Mouse (Mus musculus): ENCODE data around the gene Usp40. TPM values are rescaled to one million over a fixed set of nuclear protein-coding genes. Genes with fewer than 3 reads are reported as not detected.

Gene Usp40
- polyA plus RNA-seq, 1 experiment from 2014 or later, result 32.7 TPM

DNA sequence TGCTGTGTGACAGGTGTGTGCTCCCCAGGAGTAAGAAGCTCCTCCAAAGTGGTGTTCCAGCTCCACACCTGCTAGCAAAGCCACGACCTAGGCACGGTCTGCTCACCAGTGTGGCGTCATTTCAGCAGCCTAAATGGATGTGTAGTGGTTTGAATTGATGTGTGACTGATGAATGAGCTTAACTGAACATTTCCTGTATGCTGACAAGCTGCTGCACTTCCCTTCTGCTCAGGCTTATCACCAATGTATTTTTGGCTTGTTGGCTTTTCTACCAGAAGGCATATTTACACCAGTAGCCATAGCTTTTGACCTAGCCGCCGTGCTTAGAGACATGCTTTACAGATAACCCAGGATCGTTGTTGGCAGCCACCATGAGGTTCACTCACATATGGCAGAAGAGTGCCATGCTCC, 60.7 kb downstream of the Usp40 start:
- no peak for ATAC-seq (ENCODE audit: insufficient number of reproducible peaks, low FRiP score)

DNA sequence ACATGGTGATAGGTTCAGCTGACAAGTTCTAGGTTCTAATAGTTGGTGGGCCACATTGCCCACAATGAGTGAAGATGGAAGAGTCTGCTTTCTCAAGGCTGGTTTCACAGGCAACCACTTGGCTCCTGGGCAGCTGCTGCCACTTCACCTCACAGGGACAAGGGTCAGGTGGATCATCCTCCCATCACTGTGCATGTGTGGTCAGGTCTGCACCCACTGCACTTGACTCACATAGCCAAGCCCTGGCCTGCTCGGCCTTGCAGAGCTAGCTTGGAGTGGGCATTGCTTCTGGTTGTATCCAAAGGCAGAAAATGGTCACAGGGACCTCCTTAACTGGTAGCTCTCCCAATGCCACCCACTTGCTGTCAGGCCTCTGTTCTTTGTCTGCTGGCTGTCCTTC, 66.6 kb downstream of the Usp40 start:
- no peak for ATAC-seq (ENCODE audit: insufficient number of reproducible peaks, low FRiP score)
- Histone ChIP-seq H3K4me3 (no peak overlapping the region), H3K27ac (ENCODE audit: poor library complexity, severe bottlenecking) (no peak overlapping the region), H3K9me3 (replicated peaks) (no peaks in the 10 kb centered on the region), H3K36me3 (peaks cover 99% of the 10 kb centered on the region), H3K4me2 (no peak overlapping the region), H3K9ac (no peak overlapping the region), H3K27me3 (replicated peaks) (no peaks in the 10 kb centered on the region), H3K4me1 (replicated peaks) (no peaks in the 10 kb centered on the region)
- WGBS, result 89% methylated on average over 1 of the region's 1 CpGs

More for the DNA sequence above, 60.7 kb downstream of the Usp40 start:
- Histone ChIP-seq H3K9me3 (replicated peaks) (no peaks in the 10 kb centered on the region), H3K27ac (ENCODE audit: poor library complexity, severe bottlenecking) (no peak overlapping the region), H3K27me3 (replicated peaks) (no peaks in the 10 kb centered on the region), H3K9ac (no peak overlapping the region), H3K4me3 (no peak overlapping the region), H3K36me3 (peaks cover 90% of the 10 kb centered on the region), H3K4me2 (no peak overlapping the region), H3K4me1 (replicated peaks) (peaks cover 12% of the 10 kb centered on the region)
- WGBS, result 42% methylated on average over 6 of the region's 6 CpGs

DNA sequence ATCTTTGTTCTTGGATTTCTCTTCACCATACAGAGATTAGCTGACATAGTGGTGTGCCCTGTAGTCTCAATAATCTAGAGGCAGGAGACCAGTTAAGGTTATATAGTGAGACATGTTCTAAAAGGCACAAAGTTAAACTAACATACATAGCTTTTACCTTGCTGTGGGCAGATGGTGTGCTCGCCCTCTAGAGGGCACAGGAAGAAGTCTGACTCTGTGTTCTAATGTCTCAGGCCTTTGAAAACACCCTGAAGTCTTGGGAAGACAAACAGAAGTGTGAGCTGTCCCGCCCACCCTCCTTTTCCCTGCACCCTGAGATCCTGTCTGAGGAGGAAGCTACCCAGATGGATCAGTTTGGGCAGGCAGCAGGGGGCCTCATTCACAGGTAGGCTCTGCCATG, 71.8 kb downstream of the Usp40 start:
- no peak overlapping the region for H3K27ac ChIP-seq (ENCODE audit: poor library complexity, severe bottlenecking)
- no peak overlapping the region for H3K4me3 ChIP-seq
- H3K9ac ChIP-seq, result no peak overlapping the region
- no peaks in the 10 kb centered on the region for H3K27me3 ChIP-seq (replicated peaks)
- no peaks in the 10 kb centered on the region for H3K4me1 ChIP-seq (replicated peaks)
- WGBS, result 38% methylated on average over 2 of the region's 2 CpGs
- H3K4me2 ChIP-seq, result no peak overlapping the region
- ATAC-seq (ENCODE audit: insufficient number of reproducible peaks, low FRiP score), result no peak
- H3K36me3 ChIP-seq, result peaks cover 93% of the 10 kb centered on the region
- H3K9me3 ChIP-seq (replicated peaks), result no peaks in the 10 kb centered on the region

DNA sequence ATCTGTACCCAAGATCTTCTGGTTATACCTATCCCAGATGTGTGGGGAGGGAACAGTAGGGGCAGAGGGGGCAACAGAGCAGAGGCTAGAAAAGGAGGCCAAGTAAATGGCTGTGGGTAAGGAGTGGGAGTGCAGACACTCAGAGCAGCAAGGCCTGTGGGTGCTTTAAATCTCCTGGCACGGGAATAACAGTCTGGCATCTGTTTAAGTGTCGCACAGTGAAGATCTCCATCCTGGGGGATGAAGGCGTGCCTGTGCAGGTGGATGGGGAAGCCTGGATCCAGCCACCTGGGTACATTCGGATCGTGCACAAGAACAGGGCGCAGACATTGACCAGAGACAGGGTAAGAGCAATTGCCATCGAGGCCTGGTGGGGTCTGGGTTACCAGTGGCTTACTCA, 72.3 kb downstream of the Usp40 start:
- H3K36me3 ChIP-seq, result peaks cover 93% of the 10 kb centered on the region
- 87% methylated on average over 7 of the region's 7 CpGs for WGBS
- ATAC-seq (ENCODE audit: insufficient number of reproducible peaks, low FRiP score), result no peak

DNA sequence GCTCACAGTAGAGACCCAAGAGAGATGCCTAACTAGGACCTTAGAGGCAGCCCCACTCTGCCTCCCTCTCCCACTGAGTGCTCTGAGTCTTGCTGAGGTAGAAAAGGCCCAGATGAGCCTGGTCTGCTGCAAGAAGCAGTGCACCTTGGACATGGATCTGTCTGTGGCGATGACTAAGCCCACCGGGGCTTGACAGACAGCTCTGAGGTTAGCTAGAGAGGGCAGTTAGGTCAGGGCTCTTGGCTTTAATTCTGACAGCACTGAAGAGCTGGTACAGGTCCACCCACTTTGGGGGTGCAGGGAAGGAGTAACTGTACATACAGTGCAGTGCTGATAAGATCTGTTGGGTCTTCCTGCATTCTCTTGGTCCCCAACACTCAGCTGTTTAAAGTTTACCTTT, 72.8 kb downstream of the Usp40 start:
- H3K27me3 ChIP-seq (replicated peaks), result no peaks in the 10 kb centered on the region
- H3K9ac ChIP-seq, result no peak overlapping the region
- H3K9me3 ChIP-seq (replicated peaks), result no peaks in the 10 kb centered on the region
- H3K27ac ChIP-seq (ENCODE audit: poor library complexity, severe bottlenecking), result no peak overlapping the region
- no peak overlapping the region for H3K4me3 ChIP-seq
- ATAC-seq (ENCODE audit: insufficient number of reproducible peaks, low FRiP score), result no peak
- 95% methylated on average over 2 of the region's 2 CpGs for whole genome bisulfite sequencing
- H3K4me1 ChIP-seq (replicated peaks), result no peaks in the 10 kb centered on the region; the same call in 1 of the 2 replicates
- peaks cover 91% of the 10 kb centered on the region for H3K36me3 ChIP-seq
- H3K4me2 ChIP-seq, result no peak overlapping the region

More for the DNA sequence above, 72.3 kb downstream of the Usp40 start:
- Histone ChIP-seq H3K27ac (ENCODE audit: poor library complexity, severe bottlenecking) (no peak overlapping the region), H3K9ac (no peak overlapping the region), H3K4me3 (no peak overlapping the region), H3K4me1 (replicated peaks) (no peaks in the 10 kb centered on the region), H3K27me3 (replicated peaks) (no peaks in the 10 kb centered on the region), H3K9me3 (replicated peaks) (no peaks in the 10 kb centered on the region), H3K4me2 (no peak overlapping the region)

DNA sequence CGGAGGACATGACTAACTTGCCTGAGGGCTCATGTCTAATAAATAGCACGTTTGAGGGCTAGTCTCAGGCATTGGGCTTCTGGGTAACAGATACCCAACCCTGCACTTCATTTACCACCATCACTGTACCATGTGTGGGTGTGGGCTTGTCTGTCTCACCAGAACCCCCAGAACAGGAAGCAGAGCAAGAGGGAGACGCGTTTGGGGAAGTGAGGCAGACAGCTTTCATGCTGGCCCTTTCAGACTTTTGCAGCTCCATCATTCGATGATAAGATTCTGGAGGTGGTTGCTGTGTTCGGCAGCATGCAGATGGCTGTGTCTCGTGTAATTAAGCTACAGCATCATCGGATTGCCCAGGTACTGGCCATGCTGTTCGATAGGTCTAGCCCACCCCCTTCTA, 73.3 kb downstream of the Usp40 start:
- Histone ChIP-seq H3K36me3 (peaks cover 87% of the 10 kb centered on the region), H3K27ac (ENCODE audit: poor library complexity, severe bottlenecking) (no peak overlapping the region), H3K9me3 (replicated peaks) (no peaks in the 10 kb centered on the region), H3K9ac (no peak overlapping the region), H3K4me3 (no peak overlapping the region), H3K4me2 (no peak overlapping the region), H3K4me1 (replicated peaks) (no peaks in the 10 kb centered on the region; the same call in 1 of the 2 replicates), H3K27me3 (replicated peaks) (no peaks in the 10 kb centered on the region)
- WGBS, result 82% methylated on average over 9 of the region's 9 CpGs
- no peak for ATAC-seq (ENCODE audit: insufficient number of reproducible peaks, low FRiP score)

DNA sequence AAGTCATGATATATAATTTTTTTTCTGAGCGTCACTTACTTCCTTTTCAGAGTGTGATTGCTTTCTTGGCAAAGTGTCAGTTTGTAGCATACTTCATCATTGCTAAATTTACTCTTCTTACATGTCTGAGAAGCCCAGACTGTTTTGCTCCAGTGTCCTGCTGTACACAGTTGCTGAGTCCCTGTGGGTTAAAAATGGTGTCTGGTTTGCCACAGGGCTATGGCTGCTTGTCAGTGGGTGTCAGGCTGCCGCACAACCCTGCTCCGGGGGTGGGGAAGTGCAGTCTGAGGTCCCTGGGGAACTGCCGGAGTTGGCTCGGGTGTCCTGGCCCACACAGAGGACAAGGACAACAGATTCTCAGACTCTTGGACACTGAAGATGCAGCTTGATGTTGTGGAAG, 75.3 kb downstream of the Usp40 start:
- H3K36me3 ChIP-seq, result peaks cover 78% of the 10 kb centered on the region
- no peaks in the 10 kb centered on the region for H3K9me3 ChIP-seq (replicated peaks)
- no peak for ATAC-seq (ENCODE audit: insufficient number of reproducible peaks, low FRiP score)
- WGBS, result 76% methylated on average over 5 of the region's 5 CpGs
- H3K4me2 ChIP-seq, result no peak overlapping the region
- no peaks in the 10 kb centered on the region for H3K27me3 ChIP-seq (replicated peaks)
- H3K27ac ChIP-seq (ENCODE audit: poor library complexity, severe bottlenecking), result no peak overlapping the region
- H3K4me3 ChIP-seq, result no peak overlapping the region
- peaks cover 4% of the 10 kb centered on the region; the same call in 1 of the 2 replicates for H3K4me1 ChIP-seq (replicated peaks)
- H3K9ac ChIP-seq, result no peak overlapping the region

DNA sequence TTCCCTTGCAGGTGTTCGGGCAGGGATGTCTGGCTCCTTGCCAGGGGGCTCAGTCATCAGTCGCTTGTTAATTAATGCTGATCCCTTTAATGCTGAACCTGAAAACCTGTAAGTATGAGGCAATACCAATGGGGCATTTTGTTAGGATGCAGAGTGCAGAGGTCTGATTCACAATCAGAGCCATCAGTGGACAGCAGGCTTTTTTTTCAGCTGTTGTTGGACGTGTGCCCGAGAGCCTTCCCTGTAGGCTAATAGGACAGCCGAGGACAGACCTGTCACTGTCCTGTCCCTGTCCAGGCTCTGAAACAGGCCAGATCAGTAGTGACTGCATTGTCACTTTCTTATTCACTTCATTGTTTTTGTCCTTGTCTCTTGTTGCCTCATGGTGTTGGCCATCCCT, 78.6 kb downstream of the Usp40 start:
- Histone ChIP-seq H3K4me1 (replicated peaks) (peaks cover 4% of the 10 kb centered on the region; the same call in 1 of the 2 replicates), H3K27ac (ENCODE audit: poor library complexity, severe bottlenecking) (no peak overlapping the region), H3K4me2 (no peak overlapping the region), H3K36me3 (peaks cover 80% of the 10 kb centered on the region), H3K4me3 (no peak overlapping the region), H3K27me3 (replicated peaks) (no peaks in the 10 kb centered on the region), H3K9me3 (replicated peaks) (no peaks in the 10 kb centered on the region), H3K9ac (no peak overlapping the region)
- 61% methylated on average over 5 of the region's 5 CpGs for WGBS
- ATAC-seq (ENCODE audit: insufficient number of reproducible peaks, low FRiP score), result no peak

DNA sequence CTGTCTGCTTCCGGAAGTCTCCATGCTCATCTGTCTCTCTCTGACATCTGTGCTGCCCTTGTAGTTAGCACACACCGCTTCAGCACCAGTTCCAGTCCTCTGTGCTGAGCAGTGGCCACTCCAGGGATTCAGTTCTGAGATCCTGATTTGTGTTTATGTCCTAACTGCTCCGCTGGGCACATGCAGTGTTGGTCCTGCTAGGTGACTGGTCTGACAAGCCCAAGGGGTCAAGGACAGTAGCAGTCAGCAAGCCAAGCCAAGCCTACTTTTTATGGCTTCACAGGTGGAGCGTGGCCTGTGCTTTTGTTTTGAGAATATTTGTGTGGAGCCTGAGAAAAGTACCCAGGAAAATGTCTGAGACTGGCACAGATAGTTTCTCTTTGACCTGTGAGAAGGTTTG, 83.5 kb downstream of the Usp40 start:
- Histone ChIP-seq H3K9me3 (replicated peaks) (no peaks in the 10 kb centered on the region), H3K4me3 (no peak overlapping the region), H3K4me2 (no peak overlapping the region), H3K27me3 (replicated peaks) (no peaks in the 10 kb centered on the region), H3K36me3 (peaks cover 71% of the 10 kb centered on the region), H3K9ac (no peak overlapping the region), H3K27ac (ENCODE audit: poor library complexity, severe bottlenecking) (no peak overlapping the region), H3K4me1 (replicated peaks) (0 out of 2 replicates have a peak, but pooled peaks cover 4% of the 10 kb centered on the region)
- 87% methylated on average over 4 of the region's 4 CpGs for WGBS
- no peak for ATAC-seq (ENCODE audit: insufficient number of reproducible peaks, low FRiP score)

DNA sequence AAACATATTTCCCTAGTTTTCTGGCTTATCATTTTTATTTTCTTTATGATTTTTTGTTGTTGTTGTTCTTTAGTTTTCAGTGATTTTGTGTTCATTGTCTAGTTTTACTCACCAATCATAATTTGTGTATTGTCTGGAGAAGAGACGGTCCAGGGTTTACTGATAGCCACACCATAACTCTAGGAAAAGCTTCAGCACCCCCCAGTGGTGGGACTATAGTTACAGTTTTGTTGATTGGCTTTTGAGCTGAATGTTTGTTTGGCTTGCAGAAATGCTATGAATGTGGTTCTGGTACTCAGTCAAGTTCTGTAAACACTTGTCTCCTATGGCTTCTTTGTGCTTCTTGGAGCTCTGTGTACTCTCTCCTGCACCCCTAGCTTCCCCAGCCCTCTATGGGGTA, 85.7 kb downstream of the Usp40 start:
- Histone ChIP-seq H3K4me2 (no peak overlapping the region), H3K4me1 (replicated peaks) (no peaks in the 10 kb centered on the region), H3K27ac (ENCODE audit: poor library complexity, severe bottlenecking) (no peak overlapping the region), H3K4me3 (no peak overlapping the region), H3K36me3 (peaks cover 74% of the 10 kb centered on the region), H3K9me3 (replicated peaks) (no peaks in the 10 kb centered on the region), H3K27me3 (replicated peaks) (no peaks in the 10 kb centered on the region), H3K9ac (no peak overlapping the region)
- WGBS, result 29% methylated on average over 1 of the region's 1 CpGs
- ATAC-seq (ENCODE audit: insufficient number of reproducible peaks, low FRiP score), result no peak

DNA sequence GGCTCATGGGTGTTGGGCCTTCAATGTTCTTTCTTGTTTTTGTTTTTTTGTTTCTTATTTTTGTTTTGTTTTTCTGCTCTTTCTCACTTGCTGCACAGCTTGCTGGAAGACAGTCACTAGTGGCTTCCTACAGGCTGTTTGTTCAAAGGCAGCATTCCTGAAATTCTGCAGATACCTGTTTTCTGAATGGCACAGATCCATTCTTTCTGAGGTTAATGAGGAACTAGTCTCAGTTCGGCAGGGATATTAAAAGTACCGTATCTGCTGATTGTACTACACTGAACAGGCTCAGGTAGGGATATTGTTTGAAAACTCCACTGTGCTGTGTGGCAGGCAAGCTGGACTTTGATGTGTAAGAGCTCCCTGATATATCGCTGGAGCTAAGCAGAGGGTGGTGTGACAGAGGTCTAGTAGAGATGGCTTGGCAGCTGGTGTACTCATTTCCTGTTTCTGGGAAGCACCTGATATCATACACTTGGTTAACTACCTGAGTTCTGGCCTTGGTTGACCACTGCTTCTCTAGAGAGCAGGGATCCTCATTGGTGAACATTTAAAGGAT, 88.2 kb downstream of the Usp40 start:
- Histone ChIP-seq H3K27me3 (replicated peaks) (no peaks in the 10 kb centered on the region), H3K4me1 (replicated peaks) (no peaks in the 10 kb centered on the region), H3K9ac (no peak overlapping the region), H3K9me3 (replicated peaks) (no peaks in the 10 kb centered on the region), H3K27ac (ENCODE audit: poor library complexity, severe bottlenecking) (no peak overlapping the region), H3K4me2 (no peak overlapping the region), H3K36me3 (peaks cover 69% of the 10 kb centered on the region), H3K4me3 (no peak overlapping the region)
- ATAC-seq (ENCODE audit: insufficient number of reproducible peaks, low FRiP score), result no peak
- 71% methylated on average over 3 of the region's 3 CpGs for WGBS

DNA sequence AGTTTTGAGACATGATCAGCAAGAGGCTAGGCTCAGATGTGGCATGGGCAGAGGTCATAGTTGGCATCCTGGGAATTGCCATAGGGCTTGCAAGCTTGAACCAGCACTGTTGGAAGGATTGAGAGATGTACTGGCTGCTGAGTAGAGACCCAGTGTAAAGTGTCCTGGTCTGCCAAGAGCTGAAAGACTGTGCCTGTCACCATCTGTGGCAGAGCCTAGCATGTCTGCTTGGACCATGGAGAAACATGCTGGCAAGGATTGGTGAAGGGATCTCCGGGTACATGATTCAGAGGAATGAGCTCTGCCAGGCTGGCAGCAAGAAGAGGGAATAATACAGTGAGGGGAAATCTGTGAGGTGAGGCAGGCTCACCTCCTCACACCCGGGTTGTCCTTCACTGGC, 90.3 kb downstream of the Usp40 start:
- H3K4me2 ChIP-seq, result no peak overlapping the region
- 85% methylated on average over 2 of the region's 2 CpGs for WGBS
- H3K36me3 ChIP-seq, result peaks cover 56% of the 10 kb centered on the region
- ATAC-seq (ENCODE audit: insufficient number of reproducible peaks, low FRiP score), result no peak; the same call in 1 of the 2 replicates
- H3K9me3 ChIP-seq (replicated peaks), result no peaks in the 10 kb centered on the region
- no peaks in the 10 kb centered on the region for H3K27me3 ChIP-seq (replicated peaks)
- H3K4me1 ChIP-seq (replicated peaks), result 0 out of 2 replicates have a peak, but pooled peaks cover 4% of the 10 kb centered on the region
- H3K27ac ChIP-seq (ENCODE audit: poor library complexity, severe bottlenecking), result no peak overlapping the region
- H3K4me3 ChIP-seq, result no peak overlapping the region
- no peak overlapping the region for H3K9ac ChIP-seq
